Mouse (Mus musculus): ENCODE data around the gene Sugct.

DNA sequence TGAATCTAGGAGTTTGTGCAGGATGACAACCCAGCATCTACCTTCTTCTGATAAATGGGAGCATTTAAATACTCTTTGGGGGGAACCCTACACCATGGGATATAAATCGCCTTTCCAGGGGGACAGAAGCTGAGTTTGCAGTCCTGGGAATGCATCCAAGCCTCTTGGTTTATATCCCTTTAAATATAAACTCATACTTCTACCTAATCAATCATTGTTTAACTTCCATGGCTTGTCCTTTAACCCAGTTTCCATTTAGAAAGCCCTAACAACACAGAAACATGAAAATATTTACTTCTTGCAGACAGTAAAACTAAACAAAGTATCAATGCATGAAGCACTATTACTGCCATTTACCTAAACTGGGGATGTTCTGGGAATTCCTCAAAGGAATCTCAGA is 3.9 kb downstream of the Sugct start:
- TF ChIP-seq CTCF (IDR thresholded peaks at IDR 0.05; ENCODE audit: control insufficient read depth, insufficient read depth, low read length) (no peak), POLR2A (IDR thresholded peaks at IDR 0.05; ENCODE audit: borderline replicate concordance, control insufficient read depth, low read depth, low read length) (no peak)
